Mouse (Mus musculus): Measurements from ENCODE around the gene B3galt4. TPM values are rescaled to one million over a fixed set of nuclear protein-coding genes. Genes with fewer than 3 reads are reported as not detected.

B3galt4 gene
- polyA plus RNA-seq, 1 experiment from 2014 or later = 16.1 TPM

- WGBS = 8% methylated on average over 1 of the region's 1 CpGs
- H3K27me3 ChIP-seq (replicated peaks; ENCODE audit: control insufficient read depth, insufficient read depth, low read length) = peaks cover 13% of the 10 kb centered on the region
- no peak overlapping the region for H3K4me3 ChIP-seq (ENCODE audit: low read length)
- H3K9ac ChIP-seq (ENCODE audit: low read depth, low read length) = no peak overlapping the region
- no peak overlapping the region for H3K27ac ChIP-seq (ENCODE audit: low read depth, low read length)
- no peak for ATAC-seq
- no peaks in the 10 kb centered on the region for H3K4me1 ChIP-seq (ENCODE audit: control insufficient read depth, insufficient read depth, low read depth, low read length)
- no peaks in the 10 kb centered on the region for H3K36me3 ChIP-seq (ENCODE audit: control insufficient read depth, insufficient read depth, low read length)
- H3K4me2 ChIP-seq (ENCODE audit: low read length) = no peak overlapping the region
- H3K9me3 ChIP-seq (ENCODE audit: control insufficient read depth, low read length) = no peaks in the 10 kb centered on the region
Measured at GRCm38 (mm10) chr17:33972691-33973090, 21.4 kb upstream of the B3galt4 start.

- Histone ChIP-seq H3K4me2 (ENCODE audit: low read length) (no peak overlapping the region), H3K4me3 (ENCODE audit: low read length) (no peak overlapping the region), H3K9me3 (ENCODE audit: control insufficient read depth, low read length) (no peaks in the 10 kb centered on the region), H3K9ac (ENCODE audit: low read depth, low read length) (no peak overlapping the region), H3K36me3 (ENCODE audit: control insufficient read depth, insufficient read depth, low read length) (peaks cover 2% of the 10 kb centered on the region; the same call in 1 of the 2 replicates), H3K27me3 (replicated peaks; ENCODE audit: control insufficient read depth, insufficient read depth, low read length) (no peaks in the 10 kb centered on the region; the same call in 1 of the 2 replicates), H3K27ac (ENCODE audit: low read depth, low read length) (no peak overlapping the region), H3K4me1 (ENCODE audit: control insufficient read depth, insufficient read depth, low read depth, low read length) (no peaks in the 10 kb centered on the region)
- WGBS = 81% methylated on average over 4 of the region's 4 CpGs
- ATAC-seq = no peak
Measured at GRCm38 (mm10) chr17:33969394-33969793, 18.1 kb upstream of the B3galt4 start.

- WGBS = 35% methylated on average over 5 of the region's 5 CpGs
- peak; percentile 70 for ATAC-seq
- H3K4me1 ChIP-seq (ENCODE audit: control insufficient read depth, insufficient read depth, low read depth, low read length) = no peaks in the 10 kb centered on the region
- H3K4me3 ChIP-seq (ENCODE audit: low read length) = no peak overlapping the region
- no peak overlapping the region for H3K9ac ChIP-seq (ENCODE audit: low read depth, low read length)
- no peaks in the 10 kb centered on the region; the same call in 1 of the 2 replicates for H3K27me3 ChIP-seq (replicated peaks; ENCODE audit: control insufficient read depth, insufficient read depth, low read length)
- peak overlapping the region; percentile 16; the same call in 1 of the 2 replicates for H3K4me2 ChIP-seq (ENCODE audit: low read length)
- no peaks in the 10 kb centered on the region for H3K9me3 ChIP-seq (ENCODE audit: control insufficient read depth, low read length)
- H3K27ac ChIP-seq (ENCODE audit: low read depth, low read length) = no peak overlapping the region
- H3K36me3 ChIP-seq (ENCODE audit: control insufficient read depth, insufficient read depth, low read length) = peaks cover 2% of the 10 kb centered on the region; the same call in 1 of the 2 replicates
Measured at GRCm38 (mm10) chr17:33968927-33969326, 17.6 kb upstream of the B3galt4 start.

- peak overlapping the region; percentile 16; the same call in 1 of the 2 replicates for H3K4me2 ChIP-seq (ENCODE audit: low read length)
- 10% methylated on average over 9 of the region's 9 CpGs for WGBS
Measured at GRCm38 (mm10) chr17:33968489-33968888, 17.2 kb upstream of the B3galt4 start.

GRCm38 (mm10) chr17:33965846-33966550 is 14.7 kb upstream of the B3galt4 start:
- H3K4me1 ChIP-seq (ENCODE audit: control insufficient read depth, insufficient read depth, low read depth, low read length) = no peaks in the 10 kb centered on the region
- no peak overlapping the region for H3K4me3 ChIP-seq (ENCODE audit: low read length)
- no peak overlapping the region for H3K9ac ChIP-seq (ENCODE audit: low read depth, low read length)
- no peak overlapping the region for H3K4me2 ChIP-seq (ENCODE audit: low read length)
- H3K9me3 ChIP-seq (ENCODE audit: control insufficient read depth, low read length) = no peaks in the 10 kb centered on the region
- peaks cover 14% of the 10 kb centered on the region; the same call in 1 of the 2 replicates for H3K36me3 ChIP-seq (ENCODE audit: control insufficient read depth, insufficient read depth, low read length)
- no peak overlapping the region for H3K27ac ChIP-seq (ENCODE audit: low read depth, low read length)
- WGBS = 89% methylated on average over 16 of the region's 16 CpGs
- ATAC-seq = 0 out of 2 replicates have a peak, but pooled peaks have one; percentile 12
- no peaks in the 10 kb centered on the region for H3K27me3 ChIP-seq (replicated peaks; ENCODE audit: control insufficient read depth, insufficient read depth, low read length)

More at GRCm38 (mm10) chr17:33968489-33968888, 17.2 kb upstream of the B3galt4 start:
- Histone ChIP-seq H3K9me3 (ENCODE audit: control insufficient read depth, low read length) (no peaks in the 10 kb centered on the region), H3K27me3 (replicated peaks; ENCODE audit: control insufficient read depth, insufficient read depth, low read length) (no peaks in the 10 kb centered on the region; the same call in 1 of the 2 replicates), H3K36me3 (ENCODE audit: control insufficient read depth, insufficient read depth, low read length) (peaks cover 2% of the 10 kb centered on the region; the same call in 1 of the 2 replicates), H3K4me3 (ENCODE audit: low read length) (no peak overlapping the region), H3K9ac (ENCODE audit: low read depth, low read length) (no peak overlapping the region), H3K4me1 (ENCODE audit: control insufficient read depth, insufficient read depth, low read depth, low read length) (no peaks in the 10 kb centered on the region), H3K27ac (ENCODE audit: low read depth, low read length) (no peak overlapping the region)
- peak; percentile 85 for ATAC-seq

GRCm38 (mm10) chr17:33965082-33965845 is 14.0 kb upstream of the B3galt4 start:
- H3K4me1 ChIP-seq (ENCODE audit: control insufficient read depth, insufficient read depth, low read depth, low read length) = no peaks in the 10 kb centered on the region
- H3K9me3 ChIP-seq (ENCODE audit: control insufficient read depth, low read length) = no peaks in the 10 kb centered on the region
- no peak for ATAC-seq
- 94% methylated on average over 15 of the region's 17 CpGs for WGBS
- H3K9ac ChIP-seq (ENCODE audit: low read depth, low read length) = no peak overlapping the region
- peaks cover 14% of the 10 kb centered on the region; the same call in 1 of the 2 replicates for H3K36me3 ChIP-seq (ENCODE audit: control insufficient read depth, insufficient read depth, low read length)
- H3K27ac ChIP-seq (ENCODE audit: low read depth, low read length) = no peak overlapping the region
- no peaks in the 10 kb centered on the region for H3K27me3 ChIP-seq (replicated peaks; ENCODE audit: control insufficient read depth, insufficient read depth, low read length)
- no peak overlapping the region for H3K4me2 ChIP-seq (ENCODE audit: low read length)
- H3K4me3 ChIP-seq (ENCODE audit: low read length) = no peak overlapping the region

- Histone ChIP-seq H3K9me3 (ENCODE audit: control insufficient read depth, low read length) (no peaks in the 10 kb centered on the region), H3K4me3 (ENCODE audit: low read length) (no peak overlapping the region), H3K27ac (ENCODE audit: low read depth, low read length) (no peak overlapping the region), H3K9ac (ENCODE audit: low read depth, low read length) (no peak overlapping the region), H3K36me3 (ENCODE audit: control insufficient read depth, insufficient read depth, low read length) (peaks cover 25% of the 10 kb centered on the region), H3K4me1 (ENCODE audit: control insufficient read depth, insufficient read depth, low read depth, low read length) (no peaks in the 10 kb centered on the region), H3K4me2 (ENCODE audit: low read length) (no peak overlapping the region), H3K27me3 (replicated peaks; ENCODE audit: control insufficient read depth, insufficient read depth, low read length) (no peaks in the 10 kb centered on the region)
- no peak for ATAC-seq
- WGBS = 92% methylated on average over 7 of the region's 7 CpGs
Measured at GRCm38 (mm10) chr17:33962876-33963275, 11.6 kb upstream of the B3galt4 start.

GRCm38 (mm10) chr17:33959948-33960347 is 8.7 kb upstream of the B3galt4 start:
- no peak overlapping the region for H3K27ac ChIP-seq (ENCODE audit: low read depth, low read length)
- H3K9me3 ChIP-seq (ENCODE audit: control insufficient read depth, low read length) = no peaks in the 10 kb centered on the region
- H3K36me3 ChIP-seq (ENCODE audit: control insufficient read depth, insufficient read depth, low read length) = peaks cover 24% of the 10 kb centered on the region
- WGBS = 91% methylated on average over 15 of the region's 15 CpGs
- H3K4me3 ChIP-seq (ENCODE audit: low read length) = no peak overlapping the region
- H3K27me3 ChIP-seq (replicated peaks; ENCODE audit: control insufficient read depth, insufficient read depth, low read length) = no peaks in the 10 kb centered on the region
- H3K4me1 ChIP-seq (ENCODE audit: control insufficient read depth, insufficient read depth, low read depth, low read length) = peaks cover 9% of the 10 kb centered on the region
- no peak overlapping the region for H3K9ac ChIP-seq (ENCODE audit: low read depth, low read length)
- H3K4me2 ChIP-seq (ENCODE audit: low read length) = no peak overlapping the region
- no peak for ATAC-seq

GRCm38 (mm10) chr17:33959135-33959534 is 7.8 kb upstream of the B3galt4 start:
- Histone ChIP-seq H3K9me3 (ENCODE audit: control insufficient read depth, low read length) (no peaks in the 10 kb centered on the region), H3K36me3 (ENCODE audit: control insufficient read depth, insufficient read depth, low read length) (peaks cover 23% of the 10 kb centered on the region), H3K9ac (ENCODE audit: low read depth, low read length) (no peak overlapping the region), H3K27ac (ENCODE audit: low read depth, low read length) (no peak overlapping the region), H3K4me1 (ENCODE audit: control insufficient read depth, insufficient read depth, low read depth, low read length) (peaks cover 15% of the 10 kb centered on the region), H3K4me3 (ENCODE audit: low read length) (no peak overlapping the region), H3K27me3 (replicated peaks; ENCODE audit: control insufficient read depth, insufficient read depth, low read length) (no peaks in the 10 kb centered on the region), H3K4me2 (ENCODE audit: low read length) (no peak overlapping the region)
- ATAC-seq = no peak
- WGBS = 98% methylated on average over 13 of the region's 13 CpGs
